Mouse (Mus musculus) liver, embryonic 12.5 days (tissue): ENCODE data around the gene Nsun6. TPM values are rescaled to one million over a fixed set of nuclear protein-coding genes. Genes with fewer than 3 reads are reported as not detected.

Experiments used
- ATAC-seq: fragments of 200-750 bp; cut with Nextera tagmentation; 2 replicates; pipeline ENCODE4 v1.8.0; 2017; ENCODE audit warnings: moderate number of reproducible peaks, mild to moderate bottlenecking, moderate library complexity
- H3K27ac ChIP-seq: fragments of 300-500 bp; sonication (generic); 2 replicates; pipeline ENCODE4 v1.5.1; 2016; ENCODE audit warnings: mild to moderate bottlenecking
- H3K27me3 ChIP-seq: fragments of 300-500 bp; sonication (generic); replicated peaks from 2 replicates; pipeline ENCODE4 v1.6.1; 2016; ENCODE audit warnings: mild to moderate bottlenecking, moderate library complexity
- H3K36me3 ChIP-seq: fragments of 300-500 bp; sonication (generic); 2 replicates; pipeline ENCODE4 v1.6.1; 2016; ENCODE audit warnings: mild to moderate bottlenecking, moderate library complexity
- H3K4me1 ChIP-seq: fragments of 300-500 bp; sonication (generic); 2 replicates; pipeline ENCODE4 v1.6.1; 2016
- H3K4me2 ChIP-seq: fragments of 300-500 bp; sonication (generic); 2 replicates; pipeline ENCODE4 v1.6.1; 2016; ENCODE audit warnings: mild to moderate bottlenecking, moderate library complexity
- H3K4me3 ChIP-seq: fragments of 300-500 bp; sonication (generic); 2 replicates; pipeline ENCODE4 v1.5.1; 2016; ENCODE audit warnings: mild to moderate bottlenecking, moderate library complexity
- H3K9ac ChIP-seq: fragments of 300-500 bp; sonication (generic); 2 replicates; pipeline ENCODE4 v1.6.1; 2016; ENCODE audit warnings: mild to moderate bottlenecking, moderate library complexity
- H3K9me3 ChIP-seq: fragments of 300-500 bp; sonication (generic); replicated peaks from 2 replicates; pipeline ENCODE4 v1.6.1; 2016; ENCODE audit warnings: mild to moderate bottlenecking, moderate library complexity
- WGBS: fragments of 180-500 bp; shearing (Covaris S2); methylation state at CpG from one replicate; pipeline ENCODE4 v1.1.7; 2016; ENCODE audit not compliant: insufficient replicate concordance; 5-methylcytosine and 5-hydroxymethylcytosine counted together
- polyA plus RNA-seq: library from polyadenylated mRNA; unstranded; fragments of >200 nt; fragmentation: Nextera tagmentation; extraction: Ambion mirVana; gene quantifications from 2 replicates; pipeline ENCODE4 v1.2.1, GENCODE M21; 2016

Gene Nsun6
- polyA plus RNA-seq, 1 experiment from 2014 or later, result 5.7 TPM

DNA sequence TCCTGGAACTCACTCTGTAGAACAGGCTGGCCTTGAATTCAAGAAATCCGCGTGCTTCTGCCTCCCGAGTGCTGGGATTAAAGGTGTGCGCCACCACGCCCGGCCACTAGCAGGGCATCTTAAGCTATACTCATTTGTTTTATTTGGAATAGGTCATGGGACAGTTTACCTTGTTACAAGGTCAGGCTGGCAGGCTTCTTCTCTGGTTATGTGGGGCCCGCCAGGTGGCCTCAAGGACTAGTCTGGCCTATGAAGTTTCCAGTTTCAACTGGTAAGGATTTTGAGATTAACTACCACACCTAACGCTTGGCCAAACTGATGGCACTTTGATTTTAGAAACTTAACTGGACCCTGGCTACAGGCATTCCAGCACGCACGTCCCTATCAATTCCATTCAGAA, 373 bp downstream of the Nsun6 start:
- H3K4me3 ChIP-seq, result peak overlapping the region; percentile 93
- H3K9me3 ChIP-seq, result no peaks in the 10 kb centered on the region
- peak; percentile 14; the same call in 1 of the 2 replicates for ATAC-seq
- H3K9ac ChIP-seq, result peak overlapping the region; percentile 91
- H3K27me3 ChIP-seq, result no peaks in the 10 kb centered on the region
- H3K27ac ChIP-seq, result peak overlapping the region; percentile 77
- H3K36me3 ChIP-seq, result no peaks in the 10 kb centered on the region
- peak overlapping the region; percentile 71 for H3K4me2 ChIP-seq
- H3K4me1 ChIP-seq, result peaks cover 30% of the 10 kb centered on the region
- 23% methylated on average over 10 of the region's 10 CpGs for WGBS

- peaks cover 9% of the 10 kb centered on the region; the same call in 1 of the 2 replicates for H3K36me3 ChIP-seq
- peak within 1 kb of the TSS; percentile 72 for H3K4me3 ChIP-seq
- WGBS, result 6% methylated on average over 20 of the region's 20 CpGs
- no peaks in the 10 kb centered on the region for H3K9me3 ChIP-seq
- H3K27ac ChIP-seq, result peak within 1 kb of the TSS; percentile 81
- H3K4me2 ChIP-seq, result peak within 1 kb of the TSS; percentile 70
- no peaks in the 10 kb centered on the region for H3K27me3 ChIP-seq
- H3K9ac ChIP-seq, result peak within 1 kb of the TSS; percentile 72
- peak; percentile 100 for ATAC-seq
- H3K4me1 ChIP-seq, result peaks cover 19% of the 10 kb centered on the region
Measured at GRCm38 (mm10) chr2:15049117-15049873, 5.6 kb downstream of the Nsun6 start, which contains the start of gene Arl5b. Arl5b (plus strand) TSS chr2:15049395.

- H3K27ac ChIP-seq, result no peak overlapping the region
- H3K9me3 ChIP-seq, result no peaks in the 10 kb centered on the region
- no peak overlapping the region for H3K4me2 ChIP-seq
- H3K4me3 ChIP-seq, result no peak overlapping the region
- H3K9ac ChIP-seq, result no peak overlapping the region
- no peaks in the 10 kb centered on the region for H3K4me1 ChIP-seq
- peaks cover 16% of the 10 kb centered on the region for H3K36me3 ChIP-seq
- ATAC-seq, result no peak; the same call in 1 of the 2 replicates
- H3K27me3 ChIP-seq, result no peaks in the 10 kb centered on the region
- WGBS, result 54% methylated on average over 5 of the region's 5 CpGs
Measured at GRCm38 (mm10) chr2:15040326-15040725, 14.5 kb downstream of the Nsun6 start.

DNA sequence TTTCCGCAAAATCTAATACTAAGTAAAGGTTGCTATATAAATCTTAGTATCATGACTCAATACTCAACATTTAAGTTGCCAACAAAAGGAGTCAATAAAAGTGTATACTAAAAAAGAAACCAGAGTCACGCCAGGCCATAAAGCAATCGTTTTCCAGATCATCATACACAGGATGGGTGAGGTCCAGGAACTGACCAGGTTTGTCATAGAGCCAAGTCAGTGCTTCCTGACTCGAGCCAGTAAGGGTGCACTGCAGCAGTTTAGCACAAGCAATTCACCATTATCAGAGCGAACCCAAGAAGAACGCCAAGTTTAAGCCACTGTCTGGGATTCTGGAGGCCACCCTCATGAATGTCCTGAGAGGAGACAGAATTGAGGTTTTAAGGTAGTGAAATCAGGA, 16.2 kb downstream of the Nsun6 start:
- no peak overlapping the region for H3K9ac ChIP-seq
- H3K36me3 ChIP-seq, result peaks cover 11% of the 10 kb centered on the region
- H3K4me2 ChIP-seq, result no peak overlapping the region
- no peaks in the 10 kb centered on the region for H3K9me3 ChIP-seq
- 75% methylated on average over 6 of the region's 6 CpGs for WGBS
- H3K27ac ChIP-seq, result no peak overlapping the region
- H3K4me3 ChIP-seq, result no peak overlapping the region
- H3K4me1 ChIP-seq, result no peaks in the 10 kb centered on the region
- H3K27me3 ChIP-seq, result no peaks in the 10 kb centered on the region
- no peak for ATAC-seq

DNA sequence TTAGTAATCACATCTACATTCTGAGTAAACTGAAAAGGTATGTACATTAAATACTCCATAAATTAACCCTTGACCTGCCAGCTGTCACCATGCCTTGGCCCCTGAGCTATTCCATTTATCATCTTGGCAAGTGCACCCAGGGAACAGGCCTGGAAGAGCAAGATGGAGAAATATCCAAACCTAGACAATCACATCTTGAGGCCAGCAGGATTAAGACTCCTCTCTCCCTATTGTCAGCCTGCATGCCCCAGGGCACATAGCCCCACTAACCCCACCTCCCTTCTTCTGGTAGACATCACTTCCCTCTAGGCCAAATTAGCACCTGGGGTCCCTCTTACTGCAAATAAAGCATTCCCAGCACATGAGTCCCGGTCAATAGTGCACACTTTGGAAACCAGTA, 27.1 kb downstream of the Nsun6 start:
- no peak overlapping the region for H3K27ac ChIP-seq
- no peak overlapping the region for H3K9ac ChIP-seq
- no peak overlapping the region for H3K4me2 ChIP-seq
- H3K9me3 ChIP-seq, result no peaks in the 10 kb centered on the region
- no peaks in the 10 kb centered on the region for H3K4me1 ChIP-seq
- WGBS, result 76% methylated on average over 1 of the region's 1 CpGs
- H3K36me3 ChIP-seq, result peaks cover 14% of the 10 kb centered on the region
- H3K27me3 ChIP-seq, result no peaks in the 10 kb centered on the region
- ATAC-seq, result no peak
- H3K4me3 ChIP-seq, result no peak overlapping the region

DNA sequence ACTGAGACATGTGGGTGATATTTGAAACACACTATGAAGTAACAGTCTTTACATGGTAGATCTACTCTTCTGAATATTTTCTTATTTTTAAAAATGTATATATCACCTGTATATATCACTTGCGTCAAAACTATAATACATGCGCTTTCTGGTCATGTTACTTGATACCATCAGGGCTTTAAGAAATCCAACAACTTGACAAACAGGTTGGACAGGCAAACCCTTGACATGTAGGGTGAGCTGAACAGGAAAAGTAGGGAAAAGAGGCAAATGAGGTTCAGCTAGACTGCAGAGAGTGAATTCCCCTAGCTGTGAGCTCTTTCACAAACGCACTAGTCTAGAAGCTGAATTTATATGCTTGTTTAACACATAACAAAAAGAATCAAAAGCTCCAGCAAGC, 28.1 kb downstream of the Nsun6 start:
- peaks cover 14% of the 10 kb centered on the region for H3K36me3 ChIP-seq
- 80% methylated on average over 3 of the region's 3 CpGs for WGBS
- H3K4me3 ChIP-seq, result no peak overlapping the region
- no peak overlapping the region for H3K4me2 ChIP-seq
- no peak overlapping the region for H3K9ac ChIP-seq
- H3K27me3 ChIP-seq, result no peaks in the 10 kb centered on the region
- ATAC-seq, result no peak
- H3K4me1 ChIP-seq, result no peaks in the 10 kb centered on the region
- H3K27ac ChIP-seq, result no peak overlapping the region
- H3K9me3 ChIP-seq, result no peaks in the 10 kb centered on the region

DNA sequence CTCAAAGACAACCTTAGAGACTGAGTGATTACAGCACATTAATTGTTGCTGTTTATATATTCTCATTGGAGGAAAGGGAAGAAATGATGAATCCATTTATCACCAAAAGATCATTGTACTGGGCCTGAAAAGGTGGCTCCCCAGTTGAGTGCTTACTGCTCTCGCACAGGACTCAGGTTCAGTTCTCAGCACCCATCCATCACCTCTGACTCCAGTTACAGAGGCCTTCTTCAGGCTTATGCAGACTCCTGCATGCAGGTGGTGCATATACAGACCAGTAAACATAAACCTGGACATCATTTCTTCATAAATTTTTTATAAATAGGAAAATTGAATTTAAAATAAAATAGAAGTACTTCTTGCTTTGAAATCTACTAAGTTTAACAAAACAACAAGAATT, 46.8 kb downstream of the Nsun6 start:
- no peaks in the 10 kb centered on the region for H3K4me1 ChIP-seq
- 75% methylated on average over 1 of the region's 1 CpGs for WGBS
- H3K27ac ChIP-seq, result no peak overlapping the region
- H3K36me3 ChIP-seq, result peaks cover 12% of the 10 kb centered on the region
- H3K9ac ChIP-seq, result no peak overlapping the region
- H3K4me2 ChIP-seq, result no peak overlapping the region
- no peaks in the 10 kb centered on the region for H3K9me3 ChIP-seq
- no peak for ATAC-seq
- H3K4me3 ChIP-seq, result no peak overlapping the region
- no peaks in the 10 kb centered on the region for H3K27me3 ChIP-seq

DNA sequence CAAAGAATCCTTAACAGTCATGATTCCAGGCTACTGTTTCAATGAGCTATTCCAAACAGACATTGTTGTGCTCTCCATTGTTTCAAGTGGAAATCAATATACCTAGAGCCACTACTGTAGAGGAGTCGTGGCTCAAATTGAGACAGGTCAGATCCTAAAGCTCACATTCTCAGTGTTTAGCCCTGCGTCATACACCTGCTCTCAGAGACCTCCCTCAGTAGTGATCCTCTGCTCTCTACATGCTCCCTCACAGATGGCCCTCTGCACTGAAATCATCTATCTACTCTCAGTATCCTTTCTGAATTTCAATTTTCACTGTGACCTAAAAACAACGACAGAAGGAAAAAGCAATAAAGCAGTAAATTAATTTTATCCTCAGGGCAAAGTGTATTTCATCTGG, 47.3 kb downstream of the Nsun6 start:
- ATAC-seq, result no peak
- Histone ChIP-seq H3K4me2 (no peak overlapping the region), H3K36me3 (peaks cover 12% of the 10 kb centered on the region), H3K27ac (no peak overlapping the region), H3K27me3 (no peaks in the 10 kb centered on the region), H3K9ac (no peak overlapping the region), H3K9me3 (no peaks in the 10 kb centered on the region), H3K4me3 (no peak overlapping the region), H3K4me1 (no peaks in the 10 kb centered on the region)
- WGBS, result 78% methylated on average over 3 of the region's 3 CpGs

DNA sequence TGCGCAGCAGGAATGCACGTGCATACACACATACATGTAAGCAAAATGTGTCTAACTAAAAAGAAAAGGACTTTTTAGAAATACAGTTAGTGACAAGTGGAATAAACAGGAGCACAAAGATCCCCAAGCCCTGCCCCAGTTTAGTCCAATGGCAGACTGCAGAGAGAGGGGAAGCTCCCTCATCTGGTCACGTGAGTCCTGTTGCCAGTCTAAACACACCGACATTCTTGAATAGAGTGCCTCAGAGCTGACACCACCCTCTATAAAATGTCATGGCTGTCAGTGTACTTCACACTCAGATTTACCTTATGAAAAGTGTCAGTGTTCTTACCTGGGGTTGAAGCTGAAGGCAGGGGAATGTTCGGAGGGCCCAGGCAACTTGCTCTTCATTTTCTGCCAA, 57.0 kb downstream of the Nsun6 start:
- Histone ChIP-seq H3K4me2 (no peak overlapping the region), H3K27me3 (no peaks in the 10 kb centered on the region), H3K27ac (no peak overlapping the region), H3K4me3 (no peak overlapping the region), H3K4me1 (no peaks in the 10 kb centered on the region), H3K36me3 (peaks cover 11% of the 10 kb centered on the region; the same call in 1 of the 2 replicates), H3K9ac (no peak overlapping the region), H3K9me3 (no peaks in the 10 kb centered on the region)
- WGBS, result 82% methylated on average over 5 of the region's 5 CpGs
- no peak for ATAC-seq

DNA sequence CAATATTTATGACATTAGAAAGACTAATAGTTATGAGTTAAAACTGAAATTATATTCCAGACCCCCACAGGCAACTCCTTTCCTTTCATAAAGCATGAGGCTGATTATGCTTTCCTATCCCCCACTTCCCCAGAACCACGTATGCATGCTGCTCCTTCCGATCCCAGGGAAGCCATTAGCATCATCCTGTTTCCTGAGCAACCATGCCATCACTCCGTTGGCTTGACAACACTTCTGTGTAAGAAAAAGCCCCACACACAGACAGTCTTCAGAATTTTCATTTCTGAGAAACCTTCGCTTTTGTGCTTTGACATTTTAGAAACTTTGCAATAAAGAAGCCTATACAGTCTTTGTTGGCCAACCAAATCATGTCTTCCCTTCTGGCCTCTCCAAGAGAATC, 58.8 kb downstream of the Nsun6 start:
- no peaks in the 10 kb centered on the region for H3K27me3 ChIP-seq
- H3K27ac ChIP-seq, result no peak overlapping the region
- 78% methylated on average over 4 of the region's 4 CpGs for WGBS
- no peak overlapping the region for H3K4me3 ChIP-seq
- no peaks in the 10 kb centered on the region for H3K4me1 ChIP-seq
- no peak for ATAC-seq
- H3K9ac ChIP-seq, result no peak overlapping the region
- H3K4me2 ChIP-seq, result no peak overlapping the region
- H3K36me3 ChIP-seq, result peaks cover 17% of the 10 kb centered on the region; the same call in 1 of the 2 replicates
- no peaks in the 10 kb centered on the region for H3K9me3 ChIP-seq

- Histone ChIP-seq H3K4me2 (no peak overlapping the region), H3K27me3 (no peaks in the 10 kb centered on the region), H3K4me1 (no peaks in the 10 kb centered on the region), H3K9me3 (no peaks in the 10 kb centered on the region), H3K27ac (no peak overlapping the region), H3K36me3 (peaks cover 13% of the 10 kb centered on the region; the same call in 1 of the 2 replicates), H3K4me3 (no peak overlapping the region), H3K9ac (no peak overlapping the region)
- ATAC-seq, result no peak
- 71% methylated on average over 4 of the region's 4 CpGs for WGBS
Measured at GRCm38 (mm10) chr2:14992531-14992930, 62.3 kb downstream of the Nsun6 start.

DNA sequence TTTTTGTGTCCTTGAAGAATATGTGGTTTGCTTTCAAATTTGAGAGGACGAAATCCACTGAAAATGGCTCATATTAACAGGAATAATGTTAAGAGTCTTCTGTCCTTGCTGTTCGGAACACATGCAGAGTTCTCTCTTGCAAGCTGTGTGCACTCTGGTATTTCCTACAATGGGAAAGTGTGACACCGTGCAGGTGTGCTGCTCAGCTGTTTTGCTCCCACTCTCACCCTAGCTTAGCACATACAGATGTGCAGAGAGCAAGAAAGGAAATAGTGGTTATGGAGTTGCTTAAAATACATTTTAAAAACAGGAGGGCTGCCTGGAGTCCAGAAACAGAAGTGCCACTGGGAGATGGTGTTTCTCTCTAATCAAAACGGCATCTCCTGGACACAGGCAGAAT, 65.5 kb downstream of the Nsun6 start:
- WGBS, result 75% methylated on average over 4 of the region's 4 CpGs
- no peak overlapping the region for H3K9ac ChIP-seq

More for the DNA sequence above, 65.5 kb downstream of the Nsun6 start:
- no peaks in the 10 kb centered on the region for H3K27me3 ChIP-seq
- H3K4me1 ChIP-seq, result no peaks in the 10 kb centered on the region
- no peaks in the 10 kb centered on the region for H3K9me3 ChIP-seq
- no peak overlapping the region for H3K4me2 ChIP-seq
- H3K27ac ChIP-seq, result no peak overlapping the region
- H3K36me3 ChIP-seq, result 0 out of 2 replicates have a peak, but pooled peaks cover 6% of the 10 kb centered on the region
- ATAC-seq, result no peak
- no peak overlapping the region for H3K4me3 ChIP-seq
